Mouse (Mus musculus) erythroblast, embryonic 14.5 days (primary cell): ENCODE measurements at regions not wholly inside any gene's neighbourhood (a gene's known extent, or its start where the extent isn't known, plus 50 kb on each side); places are given as distances from the start of the nearest gene placed in this dataset.

Experiments
- GATA1 ChIP-seq: IDR thresholded peaks from 2 replicates; pipeline ENCODE4 v1.6.1; 2012; ENCODE audit warnings: low read length, inconsistent platforms, mixed read lengths
- TAL1 ChIP-seq: IDR thresholded peaks from 3 replicates; pipeline ENCODE4 v1.6.1; 2012; ENCODE audit warnings: low read length, inconsistent platforms, mixed read lengths

GRCm38 (mm10) chr13:54290066-54290465 is 81.1 kb upstream of the Cplx2 start:
- TF ChIP-seq GATA1 (no peak), TAL1 (no peak)
